Mouse (Mus musculus): ENCODE measurements around the gene Gnao1. TPM values are rescaled to one million over a fixed set of nuclear protein-coding genes. Genes with fewer than 3 reads are reported as not detected.

Gene Gnao1
- polyA plus RNA-seq, 1 experiment = 37.5 TPM

- H3K4me1 ChIP-seq (ENCODE audit: control insufficient read depth, insufficient read depth, insufficient read length, low read length) = peaks cover 7% of the 10 kb centered on the region; the same call in 1 of the 2 replicates
- no peak overlapping the region for H3K4me3 ChIP-seq (ENCODE audit: insufficient read depth, low read depth, low read length)
Observed at GRCm38 (mm10) chr8:93864064-93864463, 54.3 kb downstream of the Gnao1 start.

GRCm38 (mm10) chr8:93866271-93866670, 56.5 kb downstream of the Gnao1 start:
- Histone ChIP-seq H3K4me1 (ENCODE audit: control insufficient read depth, insufficient read depth, insufficient read length, low read length) (peaks cover 7% of the 10 kb centered on the region; the same call in 1 of the 2 replicates), H3K27ac (replicated peaks; ENCODE audit: low read depth, low read length) (no peak overlapping the region), H3K4me3 (ENCODE audit: insufficient read depth, low read depth, low read length) (no peak overlapping the region)

More at GRCm38 (mm10) chr8:93864064-93864463, 54.3 kb downstream of the Gnao1 start:
- H3K27ac ChIP-seq (replicated peaks; ENCODE audit: low read depth, low read length) = no peak overlapping the region

- Histone ChIP-seq H3K4me3 (ENCODE audit: insufficient read depth, low read depth, low read length) (no peak overlapping the region), H3K4me1 (ENCODE audit: control insufficient read depth, insufficient read depth, insufficient read length, low read length) (peaks cover 7% of the 10 kb centered on the region; the same call in 1 of the 2 replicates), H3K27ac (replicated peaks; ENCODE audit: low read depth, low read length) (no peak overlapping the region)
Observed at GRCm38 (mm10) chr8:93868486-93869221, 58.9 kb downstream of the Gnao1 start.

- Histone ChIP-seq H3K27ac (replicated peaks; ENCODE audit: low read depth, low read length) (no peak overlapping the region), H3K4me3 (ENCODE audit: insufficient read depth, low read depth, low read length) (no peak overlapping the region), H3K4me1 (ENCODE audit: control insufficient read depth, insufficient read depth, insufficient read length, low read length) (peaks cover 7% of the 10 kb centered on the region; the same call in 1 of the 2 replicates)
Observed at GRCm38 (mm10) chr8:93871275-93871674, 61.5 kb downstream of the Gnao1 start.

- no peak overlapping the region for H3K27ac ChIP-seq (replicated peaks; ENCODE audit: low read depth, low read length)
- H3K4me3 ChIP-seq (ENCODE audit: insufficient read depth, low read depth, low read length) = no peak overlapping the region
- peaks cover 4% of the 10 kb centered on the region; the same call in 1 of the 2 replicates for H3K4me1 ChIP-seq (ENCODE audit: control insufficient read depth, insufficient read depth, insufficient read length, low read length)
Observed at GRCm38 (mm10) chr8:93878396-93878795, 68.6 kb downstream of the Gnao1 start.

GRCm38 (mm10) chr8:93879966-93880365, 70.2 kb downstream of the Gnao1 start:
- Histone ChIP-seq H3K4me1 (ENCODE audit: control insufficient read depth, insufficient read depth, insufficient read length, low read length) (peaks cover 4% of the 10 kb centered on the region; the same call in 1 of the 2 replicates), H3K4me3 (ENCODE audit: insufficient read depth, low read depth, low read length) (no peak overlapping the region), H3K27ac (replicated peaks; ENCODE audit: low read depth, low read length) (no peak overlapping the region)

- H3K27ac ChIP-seq (replicated peaks; ENCODE audit: low read depth, low read length) = no peak overlapping the region
- H3K4me1 ChIP-seq (ENCODE audit: control insufficient read depth, insufficient read depth, insufficient read length, low read length) = peaks cover 4% of the 10 kb centered on the region; the same call in 1 of the 2 replicates
- no peak overlapping the region for H3K4me3 ChIP-seq (ENCODE audit: insufficient read depth, low read depth, low read length)
Observed at GRCm38 (mm10) chr8:93881381-93881780, 71.6 kb downstream of the Gnao1 start.

GRCm38 (mm10) chr8:93883241-93883640, 73.5 kb downstream of the Gnao1 start:
- Histone ChIP-seq H3K4me3 (ENCODE audit: insufficient read depth, low read depth, low read length) (no peak overlapping the region), H3K27ac (replicated peaks; ENCODE audit: low read depth, low read length) (no peak overlapping the region)

GRCm38 (mm10) chr8:93883771-93884170, 74.0 kb downstream of the Gnao1 start:
- H3K4me1 ChIP-seq (ENCODE audit: control insufficient read depth, insufficient read depth, insufficient read length, low read length) = peaks cover 13% of the 10 kb centered on the region; the same call in 1 of the 2 replicates
- no peak overlapping the region for H3K4me3 ChIP-seq (ENCODE audit: insufficient read depth, low read depth, low read length)
- H3K27ac ChIP-seq (replicated peaks; ENCODE audit: low read depth, low read length) = no peak overlapping the region

More at GRCm38 (mm10) chr8:93883241-93883640, 73.5 kb downstream of the Gnao1 start:
- peaks cover 13% of the 10 kb centered on the region; the same call in 1 of the 2 replicates for H3K4me1 ChIP-seq (ENCODE audit: control insufficient read depth, insufficient read depth, insufficient read length, low read length)

- peaks cover 13% of the 10 kb centered on the region; the same call in 1 of the 2 replicates for H3K4me1 ChIP-seq (ENCODE audit: control insufficient read depth, insufficient read depth, insufficient read length, low read length)
- no peak overlapping the region for H3K27ac ChIP-seq (replicated peaks; ENCODE audit: low read depth, low read length)
- no peak overlapping the region for H3K4me3 ChIP-seq (ENCODE audit: insufficient read depth, low read depth, low read length)
Observed at GRCm38 (mm10) chr8:93884316-93884715, 74.5 kb downstream of the Gnao1 start.

GRCm38 (mm10) chr8:93886181-93886580, 76.4 kb downstream of the Gnao1 start:
- Histone ChIP-seq H3K4me1 (ENCODE audit: control insufficient read depth, insufficient read depth, insufficient read length, low read length) (peaks cover 13% of the 10 kb centered on the region; the same call in 1 of the 2 replicates), H3K4me3 (ENCODE audit: insufficient read depth, low read depth, low read length) (no peak overlapping the region), H3K27ac (replicated peaks; ENCODE audit: low read depth, low read length) (no peak overlapping the region)

- no peak overlapping the region for H3K4me3 ChIP-seq (ENCODE audit: insufficient read depth, low read depth, low read length)
- no peak overlapping the region for H3K27ac ChIP-seq (replicated peaks; ENCODE audit: low read depth, low read length)
- H3K4me1 ChIP-seq (ENCODE audit: control insufficient read depth, insufficient read depth, insufficient read length, low read length) = peaks cover 10% of the 10 kb centered on the region; the same call in 1 of the 2 replicates
Observed at GRCm38 (mm10) chr8:93888150-93888676, 78.4 kb downstream of the Gnao1 start.

GRCm38 (mm10) chr8:93888702-93889480, 79.1 kb downstream of the Gnao1 start:
- H3K4me1 ChIP-seq (ENCODE audit: control insufficient read depth, insufficient read depth, insufficient read length, low read length) = peaks cover 9% of the 10 kb centered on the region; the same call in 1 of the 2 replicates
- no peak overlapping the region for H3K27ac ChIP-seq (replicated peaks; ENCODE audit: low read depth, low read length)
- no peak overlapping the region for H3K4me3 ChIP-seq (ENCODE audit: insufficient read depth, low read depth, low read length)

- H3K4me3 ChIP-seq (ENCODE audit: insufficient read depth, low read depth, low read length) = no peak overlapping the region
- no peak overlapping the region for H3K27ac ChIP-seq (replicated peaks; ENCODE audit: low read depth, low read length)
- no peaks in the 10 kb centered on the region for H3K4me1 ChIP-seq (ENCODE audit: control insufficient read depth, insufficient read depth, insufficient read length, low read length)
Observed at GRCm38 (mm10) chr8:93893556-93893955, 83.8 kb downstream of the Gnao1 start.
